Mouse (Mus musculus): ENCODE measurements around the gene Rftn1.
"Not testable (repeated sequence)": the region's sequence is repeated elsewhere in the genome, so short reads cannot be mapped to it uniquely, and the experiment has no call there.

Rftn1 gene

GRCm38 (mm10) chr17:50190131-50191015 lies at the start of gene Rftn1:
Rftn1 (minus strand) TSS chr17:50190674.
- no peak for DNase-seq (ENCODE audit: low spot score in 2 of 2)

- DNase-seq (ENCODE audit: low spot score in 2 of 2): no peak
Measured at GRCm38 (mm10) chr17:50237818-50238610, 47.5 kb upstream of the Rftn1 start.

GRCm38 (mm10) chr17:50237436-50237709 lies 46.9 kb upstream of the Rftn1 start:
- DNase-seq (ENCODE audit: low spot score in 2 of 2): peak; percentile 83 to 91

GRCm38 (mm10) chr17:50236702-50237435 lies 46.4 kb upstream of the Rftn1 start:
- DNase-seq (ENCODE audit: low spot score in 2 of 2): no peak

- DNase-seq (ENCODE audit: low spot score in 2 of 2): no peak
Measured at GRCm38 (mm10) chr17:50235943-50236701, 45.6 kb upstream of the Rftn1 start.

- DNase-seq (ENCODE audit: low spot score in 2 of 2): no peak
Measured at GRCm38 (mm10) chr17:50233956-50234355, 43.5 kb upstream of the Rftn1 start.

- no peak for DNase-seq (ENCODE audit: low spot score in 2 of 2)
Measured at GRCm38 (mm10) chr17:50232821-50233220, 42.3 kb upstream of the Rftn1 start.

GRCm38 (mm10) chr17:50231206-50231605 lies 40.7 kb upstream of the Rftn1 start:
- no peak for DNase-seq (ENCODE audit: low spot score in 2 of 2)

- DNase-seq (ENCODE audit: low spot score in 2 of 2): no peak
Measured at GRCm38 (mm10) chr17:50229534-50229933, 39.1 kb upstream of the Rftn1 start.

- no peak for DNase-seq (ENCODE audit: low spot score in 2 of 2)
Measured at GRCm38 (mm10) chr17:50227366-50227765, 36.9 kb upstream of the Rftn1 start.

- DNase-seq (ENCODE audit: low spot score in 2 of 2): no peak
Measured at GRCm38 (mm10) chr17:50224718-50225117, 34.2 kb upstream of the Rftn1 start.

GRCm38 (mm10) chr17:50217978-50218377 lies 27.5 kb upstream of the Rftn1 start:
- DNase-seq (ENCODE audit: low spot score in 2 of 2): no peak

- no peak for DNase-seq (ENCODE audit: low spot score in 2 of 2)
Measured at GRCm38 (mm10) chr17:50215104-50215503, 24.6 kb upstream of the Rftn1 start.

- no peak for DNase-seq (ENCODE audit: low spot score in 2 of 2)
Measured at GRCm38 (mm10) chr17:50213117-50213516, 22.6 kb upstream of the Rftn1 start.

GRCm38 (mm10) chr17:50211816-50212215 lies 21.3 kb upstream of the Rftn1 start:
- DNase-seq (ENCODE audit: low spot score in 2 of 2): no peak

GRCm38 (mm10) chr17:50209831-50210230 lies 19.4 kb upstream of the Rftn1 start:
- DNase-seq (ENCODE audit: low spot score in 2 of 2): no peak

GRCm38 (mm10) chr17:50208137-50209045 lies 17.9 kb upstream of the Rftn1 start:
- DNase-seq (ENCODE audit: low spot score in 2 of 2): no peak

GRCm38 (mm10) chr17:50206262-50206661 lies 15.8 kb upstream of the Rftn1 start:
- DNase-seq (ENCODE audit: low spot score in 2 of 2): not testable (repeated sequence)

- not testable (repeated sequence) for DNase-seq (ENCODE audit: low spot score in 2 of 2)
Measured at GRCm38 (mm10) chr17:50205840-50206239, 15.4 kb upstream of the Rftn1 start.

- DNase-seq (ENCODE audit: low spot score in 2 of 2): no peak
Measured at GRCm38 (mm10) chr17:50205152-50205782, 14.8 kb upstream of the Rftn1 start.
